Mouse (Mus musculus) urinary bladder, postnatal 4 days (tissue): Measurements from ENCODE around the gene Camkk2.
A peak's percentile ranks its signal among the peaks of the same experiment; 100 is the strongest.

Experiments
- DNase-seq, 2 experiments: peaks; one replicate each; pipeline ENCODE4 v3.0.0; 2021 to 2022; ENCODE audit warnings: low spot score in 2 of 2

Gene Camkk2

GRCm38 (mm10) chr5:122779277-122779834 lies at the start of gene Camkk2:
TSS of gene Camkk2 (minus strand) at chr5:122779409.
- DNase-seq: peak; percentile 84 to 87

- DNase-seq: no peak
Measured at GRCm38 (mm10) chr5:122825099-122825498, 45.9 kb upstream of the Camkk2 start.

GRCm38 (mm10) chr5:122824450-122824849 lies 45.2 kb upstream of the Camkk2 start:
- DNase-seq: no peak

- no peak for DNase-seq
Measured at GRCm38 (mm10) chr5:122823976-122824375, 44.8 kb upstream of the Camkk2 start.

- no peak for DNase-seq
Measured at GRCm38 (mm10) chr5:122822441-122822840, 43.2 kb upstream of the Camkk2 start.

- DNase-seq: no peak
Measured at GRCm38 (mm10) chr5:122821524-122821885, 42.3 kb upstream of the Camkk2 start.

GRCm38 (mm10) chr5:122820777-122821523 lies 41.7 kb upstream of the Camkk2 start, which contains the start of gene Anapc5:
TSS of gene Anapc5 (minus strand) at chr5:122821339.
- peak; percentile 92 to 93 for DNase-seq

GRCm38 (mm10) chr5:122812699-122813098 lies 33.5 kb upstream of the Camkk2 start:
- no peak for DNase-seq

- DNase-seq: peak in 1 of 2 experiments; percentile 42
Measured at GRCm38 (mm10) chr5:122811364-122812079, 32.3 kb upstream of the Camkk2 start.

- DNase-seq: no peak
Measured at GRCm38 (mm10) chr5:122805503-122805902, 26.3 kb upstream of the Camkk2 start.

- DNase-seq: no peak
Measured at GRCm38 (mm10) chr5:122802706-122803105, 23.5 kb upstream of the Camkk2 start.

GRCm38 (mm10) chr5:122801684-122802083 lies 22.5 kb upstream of the Camkk2 start:
- DNase-seq: no peak

GRCm38 (mm10) chr5:122800345-122801010 lies 21.3 kb upstream of the Camkk2 start:
- DNase-seq: no peak

GRCm38 (mm10) chr5:122799379-122800344 lies 20.5 kb upstream of the Camkk2 start:
- no peak for DNase-seq

GRCm38 (mm10) chr5:122798557-122799378 lies 19.6 kb upstream of the Camkk2 start:
- DNase-seq: peak; percentile 59 to 76

GRCm38 (mm10) chr5:122797866-122798265 lies 18.7 kb upstream of the Camkk2 start:
- no peak for DNase-seq

GRCm38 (mm10) chr5:122788696-122789095 lies 9.5 kb upstream of the Camkk2 start:
- DNase-seq: no peak

- DNase-seq: no peak
Measured at GRCm38 (mm10) chr5:122786035-122786819, 7.0 kb upstream of the Camkk2 start.

- DNase-seq: no peak
Measured at GRCm38 (mm10) chr5:122783726-122784406, 4.7 kb upstream of the Camkk2 start.
